Mouse (Mus musculus) neural tube, embryonic 11.5 days (tissue): ENCODE measurements at regions not wholly inside any gene's neighbourhood (a gene's known extent, or its start where the extent isn't known, plus 50 kb on each side); places are given as distances from the start of the nearest gene placed in this dataset.

ENCODE experiments used
- ATAC-seq: fragments of 200-750 bp; cut with Nextera tagmentation; 2 replicates; pipeline ENCODE4 v1.8.0; 2017; ENCODE audit warnings: moderate number of reproducible peaks, mild to moderate bottlenecking, moderate TSS enrichment, moderate library complexity; ENCODE audit not compliant: insufficient read depth, low FRiP score, low TSS enrichment
- DNase-seq: peaks from one replicate; pipeline ENCODE4 v3.0.0-alpha.2; 2015; ENCODE audit warnings: low spot score
- H3K27ac ChIP-seq: fragments of 300-500 bp; sonication (generic); 2 replicates; pipeline ENCODE4 v1.5.1; 2014; ENCODE audit warnings: low read depth, mild to moderate bottlenecking, low read length
- H3K27me3 ChIP-seq: fragments of 300-500 bp; sonication (generic); 2 replicates; pipeline ENCODE4 v1.6.1; 2014; ENCODE audit warnings: mild to moderate bottlenecking, low read length, mixed read lengths; ENCODE audit not compliant: control insufficient read depth, insufficient read depth
- H3K36me3 ChIP-seq: fragments of 300-500 bp; sonication (generic); 2 replicates; pipeline ENCODE4 v1.6.1; 2014; ENCODE audit warnings: mild to moderate bottlenecking, low read length, moderate library complexity, mixed read lengths; ENCODE audit not compliant: control insufficient read depth, insufficient read depth
- H3K4me1 ChIP-seq: fragments of 300-500 bp; sonication (generic); 2 replicates; pipeline ENCODE4 v1.6.1; 2014; ENCODE audit warnings: low read length, mixed read lengths; ENCODE audit not compliant: control insufficient read depth, insufficient read depth
- H3K4me2 ChIP-seq: fragments of 300-500 bp; sonication (generic); 2 replicates; pipeline ENCODE4 v1.6.1; 2014; ENCODE audit warnings: low read depth, mild to moderate bottlenecking, moderate library complexity
- H3K4me3 ChIP-seq: fragments of 300-500 bp; sonication (generic); 2 replicates; pipeline ENCODE4 v1.5.1; 2014; ENCODE audit warnings: low read depth, low read length
- H3K9ac ChIP-seq: fragments of 300-500 bp; sonication (generic); 2 replicates; pipeline ENCODE4 v1.6.1; 2014; ENCODE audit warnings: mild to moderate bottlenecking, low read length
- H3K9me3 ChIP-seq: fragments of 300-500 bp; sonication (generic); 2 replicates; pipeline ENCODE4 v1.6.1; 2016; ENCODE audit warnings: low read length; ENCODE audit not compliant: control insufficient read depth
- WGBS: fragments of 180-500 bp; shearing (Covaris S2); extraction: QIAGEN DNeasy Blood & Tissue Kit; methylation state at CpG from one replicate; pipeline ENCODE4 v1.1.7; 2014; 5-methylcytosine and 5-hydroxymethylcytosine counted together

DNA sequence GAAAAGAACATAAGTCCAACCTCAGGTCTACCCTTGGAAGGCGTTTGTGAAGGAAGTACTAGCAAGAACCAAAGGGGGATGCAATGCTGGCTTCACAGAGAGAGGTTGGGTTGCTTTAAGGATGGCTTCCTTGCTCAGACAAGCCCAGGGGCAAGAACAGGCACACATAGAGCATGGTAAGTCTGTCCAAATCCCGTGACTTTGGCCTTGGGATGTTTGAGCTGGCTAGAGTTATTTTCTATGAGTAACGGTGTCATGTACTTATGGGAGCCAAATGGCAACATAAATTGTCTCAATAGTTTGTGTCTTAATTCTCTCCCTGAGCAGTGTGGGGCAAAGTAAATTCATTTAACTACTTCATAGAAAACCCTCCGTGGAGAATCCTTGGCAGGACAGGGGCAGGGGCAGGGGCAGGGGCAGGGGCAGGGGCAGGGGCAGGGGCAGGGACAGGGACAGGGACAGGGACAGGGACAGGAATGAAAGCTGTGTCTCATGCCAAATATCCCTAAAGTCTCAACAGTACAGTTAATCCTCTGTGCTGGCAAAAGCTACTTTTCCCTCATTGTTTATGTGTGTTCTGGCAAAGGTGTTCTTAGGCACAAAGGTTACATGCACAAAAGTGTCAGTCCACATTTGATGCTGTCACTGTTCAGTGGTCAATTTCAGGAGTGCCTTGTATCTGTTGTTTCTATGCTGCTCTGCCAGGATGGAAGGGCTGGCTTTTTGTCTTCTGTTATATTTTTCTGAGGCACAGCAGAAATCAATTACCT, 167.7 kb downstream of the Ifng start:
- Histone ChIP-seq H3K4me2 (no peak overlapping the region), H3K36me3 (no peaks in the 10 kb centered on the region), H3K9me3 (no peaks in the 10 kb centered on the region), H3K27ac (no peak overlapping the region), H3K4me3 (no peak overlapping the region), H3K27me3 (no peaks in the 10 kb centered on the region), H3K4me1 (no peaks in the 10 kb centered on the region), H3K9ac (no peak overlapping the region)
- 73% methylated on average over 4 of the region's 4 CpGs for WGBS
- ATAC-seq: no peak
- DNase-seq: no peak

GRCm38 (mm10) chr10:118609157-118609556, 168.3 kb downstream of the Ifng start:
- Histone ChIP-seq H3K9me3 (no peaks in the 10 kb centered on the region), H3K4me3 (no peak overlapping the region), H3K9ac (no peak overlapping the region), H3K36me3 (no peaks in the 10 kb centered on the region), H3K4me2 (no peak overlapping the region), H3K27me3 (no peaks in the 10 kb centered on the region), H3K27ac (no peak overlapping the region), H3K4me1 (no peaks in the 10 kb centered on the region)
- WGBS: 81% methylated on average over 4 of the region's 4 CpGs
- ATAC-seq (no peak), DNase-seq (no peak)

- no peak overlapping the region for H3K27ac ChIP-seq
- H3K4me1 ChIP-seq: no peaks in the 10 kb centered on the region
- ATAC-seq (no peak), DNase-seq (no peak)
- no peak overlapping the region for H3K9ac ChIP-seq
- H3K4me2 ChIP-seq: no peak overlapping the region
- H3K36me3 ChIP-seq: no peaks in the 10 kb centered on the region
- no peak overlapping the region for H3K4me3 ChIP-seq
- no peaks in the 10 kb centered on the region for H3K27me3 ChIP-seq
- 90% methylated on average over 7 of the region's 7 CpGs for WGBS
- H3K9me3 ChIP-seq: no peaks in the 10 kb centered on the region
Measured at GRCm38 (mm10) chr10:118610868-118611461, 170.1 kb downstream of the Ifng start.

DNA sequence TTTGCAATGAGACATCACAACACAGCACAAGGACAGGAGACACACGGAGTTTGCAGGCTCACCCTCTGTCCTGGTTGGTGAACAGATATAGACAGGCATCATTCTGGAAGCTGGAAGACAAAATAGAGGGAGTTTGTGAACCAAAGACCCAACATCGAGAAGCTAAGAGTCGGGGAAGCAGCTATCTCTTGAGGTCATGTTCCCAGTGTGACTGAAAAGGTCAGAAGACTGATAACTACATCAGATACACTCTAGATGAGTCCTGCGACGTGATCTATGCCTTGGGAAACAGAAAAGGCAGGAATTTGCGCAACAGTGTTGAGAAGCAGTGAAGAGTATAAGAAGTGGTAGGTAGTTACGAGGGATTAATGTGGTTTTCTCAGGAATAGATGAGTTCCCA, 171.2 kb downstream of the Ifng start:
- Histone ChIP-seq H3K4me3 (no peak overlapping the region), H3K4me1 (no peaks in the 10 kb centered on the region), H3K9ac (no peak overlapping the region), H3K27me3 (no peaks in the 10 kb centered on the region), H3K36me3 (no peaks in the 10 kb centered on the region), H3K9me3 (no peaks in the 10 kb centered on the region), H3K4me2 (no peak overlapping the region), H3K27ac (no peak overlapping the region)
- ATAC-seq: no peak
- DNase-seq: no peak
- 91% methylated on average over 7 of the region's 7 CpGs for WGBS

GRCm38 (mm10) chr10:118613056-118613695, 172.3 kb downstream of the Ifng start:
- Histone ChIP-seq H3K4me3 (no peak overlapping the region), H3K9me3 (no peaks in the 10 kb centered on the region), H3K36me3 (no peaks in the 10 kb centered on the region), H3K4me1 (no peaks in the 10 kb centered on the region), H3K4me2 (no peak overlapping the region), H3K9ac (no peak overlapping the region), H3K27ac (no peak overlapping the region), H3K27me3 (no peaks in the 10 kb centered on the region)
- no peak for ATAC-seq
- 88% methylated on average over 14 of the region's 14 CpGs for WGBS
- no peak for DNase-seq

GRCm38 (mm10) chr10:118614251-118614865, 173.5 kb downstream of the Ifng start:
- ATAC-seq: no peak
- no peak for DNase-seq
- H3K27me3 ChIP-seq: no peaks in the 10 kb centered on the region
- H3K9me3 ChIP-seq: no peaks in the 10 kb centered on the region
- H3K4me3 ChIP-seq: no peak overlapping the region
- WGBS: 92% methylated on average over 6 of the region's 6 CpGs
- H3K27ac ChIP-seq: no peak overlapping the region
- no peaks in the 10 kb centered on the region for H3K36me3 ChIP-seq
- H3K4me2 ChIP-seq: no peak overlapping the region
- H3K9ac ChIP-seq: no peak overlapping the region
- no peaks in the 10 kb centered on the region for H3K4me1 ChIP-seq

DNA sequence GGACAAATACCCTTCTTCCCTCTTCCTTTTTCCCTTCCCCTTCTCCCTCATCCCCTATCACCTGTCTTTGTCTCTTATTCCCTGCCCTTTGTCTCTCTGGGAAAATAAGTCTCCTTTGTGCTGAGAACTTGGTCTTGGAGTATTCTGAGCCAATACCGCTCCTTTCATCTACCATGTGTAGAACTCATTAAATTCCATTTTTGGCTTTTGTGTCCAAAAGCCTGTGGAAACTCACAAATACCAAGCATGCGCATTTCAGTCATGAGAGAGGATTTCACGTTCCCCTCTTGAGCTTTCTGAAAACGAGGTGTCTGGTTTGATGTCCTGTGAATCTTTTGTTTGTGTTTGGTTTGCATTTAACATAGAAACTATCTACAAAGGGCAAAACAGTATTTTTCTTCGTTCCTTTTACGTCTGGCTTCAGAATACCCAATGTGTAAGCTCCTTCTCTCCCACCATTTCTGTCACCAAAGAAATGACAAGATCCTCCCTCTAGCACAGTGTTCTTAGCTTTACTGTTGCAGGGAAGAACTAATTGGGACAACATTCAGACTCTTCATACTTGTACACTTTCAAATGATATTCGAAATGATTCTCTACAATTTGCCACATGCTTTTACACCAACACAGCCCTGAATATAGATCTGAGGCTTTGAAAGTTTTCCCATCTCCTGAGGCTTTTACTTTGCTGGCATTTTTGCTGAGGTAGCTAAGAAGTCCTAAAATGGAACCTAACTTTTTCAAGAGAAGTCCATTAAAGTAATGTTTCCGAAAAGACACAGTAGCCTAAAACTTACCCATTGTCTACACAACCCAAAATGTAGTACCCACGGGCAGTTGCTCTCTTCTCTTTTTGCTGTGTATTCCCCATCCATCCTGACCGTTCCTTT, 174.5 kb downstream of the Ifng start:
- no peaks in the 10 kb centered on the region for H3K4me1 ChIP-seq
- WGBS: 89% methylated on average over 10 of the region's 10 CpGs
- no peak for DNase-seq
- no peaks in the 10 kb centered on the region for H3K27me3 ChIP-seq
- no peak overlapping the region for H3K9ac ChIP-seq
- no peak for ATAC-seq
- no peak overlapping the region for H3K4me3 ChIP-seq
- H3K9me3 ChIP-seq: no peaks in the 10 kb centered on the region
- H3K4me2 ChIP-seq: no peak overlapping the region
- H3K36me3 ChIP-seq: no peaks in the 10 kb centered on the region
- H3K27ac ChIP-seq: no peak overlapping the region

GRCm38 (mm10) chr10:118616031-118616615, 175.3 kb downstream of the Ifng start:
- no peaks in the 10 kb centered on the region for H3K4me1 ChIP-seq
- ATAC-seq: no peak
- WGBS: 86% methylated on average over 5 of the region's 5 CpGs
- no peaks in the 10 kb centered on the region for H3K9me3 ChIP-seq
- H3K27me3 ChIP-seq: no peaks in the 10 kb centered on the region
- no peaks in the 10 kb centered on the region for H3K36me3 ChIP-seq
- H3K4me3 ChIP-seq: no peak overlapping the region
- DNase-seq: no peak
- H3K27ac ChIP-seq: no peak overlapping the region
- H3K4me2 ChIP-seq: no peak overlapping the region
- H3K9ac ChIP-seq: no peak overlapping the region
